Mouse (Mus musculus) limb, embryonic 11.5 days (tissue): ENCODE measurements around the gene Taf10. TPM values are rescaled to one million over a fixed set of nuclear protein-coding genes. Genes with fewer than 3 reads are reported as not detected.

Experiments used
- ATAC-seq: fragments of 200-750 bp; cut with Nextera tagmentation; 2 replicates; pipeline ENCODE4 v1.8.0; 2017; ENCODE audit warnings: low read depth; ENCODE audit not compliant: insufficient number of reproducible peaks, low FRiP score, low TSS enrichment
- DNase-seq: peaks from one replicate; pipeline ENCODE4 v3.0.0-alpha.2; 2015; ENCODE audit warnings: low spot score
- H3K27ac ChIP-seq: fragments of 300-500 bp; sonication (generic); replicated peaks from 2 replicates; pipeline ENCODE4 v1.5.1; 2014; ENCODE audit warnings: low read depth, mild to moderate bottlenecking, low read length
- H3K27me3 ChIP-seq: fragments of 300-500 bp; sonication (generic); 2 replicates; pipeline ENCODE4 v1.6.1; 2014; ENCODE audit warnings: mild to moderate bottlenecking, low read length, mixed read lengths; ENCODE audit not compliant: control insufficient read depth, insufficient read depth
- H3K36me3 ChIP-seq: fragments of 300-500 bp; sonication (generic); 2 replicates; pipeline ENCODE4 v1.6.1; 2014; ENCODE audit warnings: mild to moderate bottlenecking, low read length, moderate library complexity, mixed read lengths; ENCODE audit not compliant: control insufficient read depth, insufficient read depth
- H3K4me1 ChIP-seq: fragments of 300-500 bp; sonication (generic); 2 replicates; pipeline ENCODE4 v1.6.1; 2014; ENCODE audit warnings: low read length, mixed read lengths; ENCODE audit not compliant: control insufficient read depth, insufficient read depth
- H3K4me2 ChIP-seq: fragments of 300-500 bp; sonication (generic); 2 replicates; pipeline ENCODE4 v1.6.1; 2014; ENCODE audit warnings: low read depth, mild to moderate bottlenecking, moderate library complexity; ENCODE audit not compliant: severe bottlenecking
- H3K4me3 ChIP-seq: fragments of 300-500 bp; sonication (generic); 2 replicates; pipeline ENCODE4 v1.5.1; 2014; ENCODE audit warnings: low read depth, low read length
- H3K9ac ChIP-seq: fragments of 300-500 bp; sonication (generic); 2 replicates; pipeline ENCODE4 v1.6.1; 2014; ENCODE audit warnings: mild to moderate bottlenecking, low read length
- H3K9me3 ChIP-seq: fragments of 300-500 bp; sonication (generic); 2 replicates; pipeline ENCODE4 v1.6.1; 2016; ENCODE audit warnings: low read length; ENCODE audit not compliant: control insufficient read depth
- WGBS: fragments of 180-500 bp; shearing (Covaris S2); extraction: QIAGEN DNeasy Blood & Tissue Kit; methylation state at CpG from one replicate; pipeline ENCODE4 v1.1.7; 2014; 5-methylcytosine and 5-hydroxymethylcytosine counted together
- polyA plus RNA-seq: library from polyadenylated mRNA; unstranded; fragments of >200 nt; fragmentation: Nextera tagmentation; extraction: Ambion mirVana; gene quantifications from 2 replicates; pipeline ENCODE4 v1.2.1, GENCODE M21; 2014

The Taf10 gene
- polyA plus RNA-seq: 166 and 179 TPM in 2 replicates

GRCm38 (mm10) chr7:105743926-105744590 lies at the start of gene Taf10:
TSS of gene Taf10 (minus strand) at chr7:105744361.
- Histone ChIP-seq H3K9me3 (no peaks in the 10 kb centered on the region), H3K9ac (peak within 1 kb of the TSS; percentile 86), H3K27me3 (no peaks in the 10 kb centered on the region), H3K4me3 (peak within 1 kb of the TSS; percentile 88), H3K27ac (peak within 1 kb of the TSS; percentile 59; the same call in 1 of the 2 replicates), H3K4me2 (peak within 1 kb of the TSS; percentile 89), H3K4me1 (peaks cover under 1% of the 10 kb centered on the region; the same call in 1 of the 2 replicates), H3K36me3 (peaks cover 16% of the 10 kb centered on the region)
- under 1% methylated on average over 67 of the region's 67 CpGs for WGBS
- DNase-seq: peak; percentile 93
- ATAC-seq: peak; percentile 97

GRCm38 (mm10) chr7:105793701-105794100 lies 49.5 kb upstream of the Taf10 start:
- no peaks in the 10 kb centered on the region for H3K36me3 ChIP-seq
- H3K27me3 ChIP-seq: no peaks in the 10 kb centered on the region
- H3K4me3 ChIP-seq: no peak overlapping the region
- H3K4me1 ChIP-seq: no peaks in the 10 kb centered on the region
- ATAC-seq (no peak), DNase-seq (no peak)
- no peaks in the 10 kb centered on the region for H3K9me3 ChIP-seq
- 85% methylated on average over 7 of the region's 7 CpGs for WGBS
- no peak overlapping the region for H3K4me2 ChIP-seq
- H3K27ac ChIP-seq: no peak overlapping the region
- H3K9ac ChIP-seq: no peak overlapping the region

GRCm38 (mm10) chr7:105791147-105791546 lies 47.0 kb upstream of the Taf10 start:
- Histone ChIP-seq H3K36me3 (no peaks in the 10 kb centered on the region), H3K9ac (no peak overlapping the region), H3K4me2 (no peak overlapping the region), H3K27ac (no peak overlapping the region), H3K4me1 (peaks cover 4% of the 10 kb centered on the region; the same call in 1 of the 2 replicates), H3K4me3 (no peak overlapping the region), H3K27me3 (no peaks in the 10 kb centered on the region), H3K9me3 (no peaks in the 10 kb centered on the region)
- no peak for DNase-seq
- ATAC-seq: no peak
- WGBS: 81% methylated on average over 1 of the region's 1 CpGs

GRCm38 (mm10) chr7:105787285-105788140 lies 43.4 kb upstream of the Taf10 start, which contains the start of gene Dchs1:
TSS of gene Dchs1 (minus strand) at chr7:105787654.
- Histone ChIP-seq H3K4me1 (peaks cover 20% of the 10 kb centered on the region), H3K4me3 (peak within 1 kb of the TSS; percentile 76), H3K27me3 (no peaks in the 10 kb centered on the region), H3K9ac (peak within 1 kb of the TSS; percentile 93), H3K36me3 (no peaks in the 10 kb centered on the region; the same call in 1 of the 2 replicates), H3K9me3 (no peaks in the 10 kb centered on the region), H3K4me2 (peak within 1 kb of the TSS; percentile 70), H3K27ac (peak within 1 kb of the TSS; percentile 76)
- ATAC-seq: peak; percentile 74
- WGBS: under 1% methylated on average over 59 of the region's 97 CpGs
- DNase-seq: peak; percentile 72

GRCm38 (mm10) chr7:105786506-105787284 lies 42.5 kb upstream of the Taf10 start:
- no peaks in the 10 kb centered on the region for H3K27me3 ChIP-seq
- H3K9me3 ChIP-seq: no peaks in the 10 kb centered on the region
- H3K4me1 ChIP-seq: peaks cover 20% of the 10 kb centered on the region
- 5% methylated on average over 20 of the region's 20 CpGs for WGBS
- H3K9ac ChIP-seq: peak overlapping the region; percentile 93
- H3K4me3 ChIP-seq: peak overlapping the region; percentile 76
- H3K36me3 ChIP-seq: no peaks in the 10 kb centered on the region; the same call in 1 of the 2 replicates
- peak overlapping the region; percentile 76 for H3K27ac ChIP-seq
- ATAC-seq: peak; percentile 71
- peak; percentile 38 for DNase-seq
- H3K4me2 ChIP-seq: peak overlapping the region; percentile 70

GRCm38 (mm10) chr7:105784556-105784955 lies 40.4 kb upstream of the Taf10 start:
- Histone ChIP-seq H3K9me3 (no peaks in the 10 kb centered on the region), H3K4me3 (peak overlapping the region; percentile 7; the same call in 1 of the 2 replicates), H3K27ac (no peak overlapping the region), H3K36me3 (no peaks in the 10 kb centered on the region; the same call in 1 of the 2 replicates), H3K9ac (no peak overlapping the region), H3K4me2 (peak overlapping the region; percentile 15; the same call in 1 of the 2 replicates), H3K27me3 (no peaks in the 10 kb centered on the region), H3K4me1 (peaks cover 20% of the 10 kb centered on the region)
- DNase-seq: peak; percentile 20
- 45% methylated on average over 4 of the region's 4 CpGs for WGBS
- ATAC-seq: no peak

GRCm38 (mm10) chr7:105783861-105784260 lies 39.7 kb upstream of the Taf10 start:
- Histone ChIP-seq H3K27ac (no peak overlapping the region), H3K9ac (no peak overlapping the region), H3K36me3 (no peaks in the 10 kb centered on the region; the same call in 1 of the 2 replicates), H3K4me1 (peaks cover 26% of the 10 kb centered on the region), H3K27me3 (no peaks in the 10 kb centered on the region), H3K9me3 (no peaks in the 10 kb centered on the region), H3K4me3 (no peak overlapping the region), H3K4me2 (no peak overlapping the region)
- no peak for DNase-seq
- 52% methylated on average over 4 of the region's 4 CpGs for WGBS
- no peak for ATAC-seq
